Mouse (Mus musculus): ENCODE measurements around the gene Neurl1a. TPM values are rescaled to one million over a fixed set of nuclear protein-coding genes. Genes with fewer than 3 reads are reported as not detected.

Gene Neurl1a
- polyA plus RNA-seq, 1 experiment from 2014 or later = 1.5 TPM

- H3K36me3 ChIP-seq (ENCODE audit: insufficient read depth, low read length) = no peaks in the 10 kb centered on the region
- ATAC-seq (no peak), DNase-seq (ENCODE audit: low spot score) (no peak)
- no peak overlapping the region for H3K4me2 ChIP-seq (replicated peaks; ENCODE audit: low read depth, low read length)
- H3K9ac ChIP-seq (replicated peaks; ENCODE audit: low read depth) = no peak overlapping the region
- H3K27ac ChIP-seq (ENCODE audit: low read length) = no peak overlapping the region
- WGBS = 82% methylated on average over 8 of the region's 8 CpGs
- TF ChIP-seq CTCF (IDR thresholded peaks at IDR 0.05) (no peak), EP300 (IDR thresholded peaks at IDR 0.05) (no peak)
- H3K4me1 ChIP-seq (ENCODE audit: insufficient read depth, low read depth, low read length) = no peaks in the 10 kb centered on the region
- no peak overlapping the region for H3K4me3 ChIP-seq (ENCODE audit: low read depth, low read length)
- no peaks in the 10 kb centered on the region for H3K9me3 ChIP-seq (ENCODE audit: low read length)
- H3K27me3 ChIP-seq (replicated peaks; ENCODE audit: insufficient read depth, low read length) = no peaks in the 10 kb centered on the region
Observed at GRCm38 (mm10) chr19:47222154-47222840, 43.7 kb downstream of the Neurl1a start.

GRCm38 (mm10) chr19:47222841-47223557 is 44.4 kb downstream of the Neurl1a start:
- TF ChIP-seq CTCF (IDR thresholded peaks at IDR 0.05) = no peak
- no peak for TF ChIP-seq EP300 (IDR thresholded peaks at IDR 0.05)
- 47% methylated on average over 15 of the region's 15 CpGs for WGBS
- H3K27ac ChIP-seq (ENCODE audit: low read length) = no peak overlapping the region

GRCm38 (mm10) chr19:47224743-47225142 is 46.1 kb downstream of the Neurl1a start:
- Histone ChIP-seq H3K27me3 (replicated peaks; ENCODE audit: insufficient read depth, low read length) (no peaks in the 10 kb centered on the region), H3K27ac (ENCODE audit: low read length) (no peak overlapping the region), H3K4me2 (replicated peaks; ENCODE audit: low read depth, low read length) (no peak overlapping the region), H3K9me3 (ENCODE audit: low read length) (no peaks in the 10 kb centered on the region), H3K4me3 (ENCODE audit: low read depth, low read length) (no peak overlapping the region), H3K9ac (replicated peaks; ENCODE audit: low read depth) (no peak overlapping the region), H3K36me3 (ENCODE audit: insufficient read depth, low read length) (no peaks in the 10 kb centered on the region), H3K4me1 (ENCODE audit: insufficient read depth, low read depth, low read length) (0 out of 2 replicates have a peak, but pooled peaks cover 5% of the 10 kb centered on the region)
- no peak for TF ChIP-seq EP300 (IDR thresholded peaks at IDR 0.05)
- no peak for TF ChIP-seq CTCF (IDR thresholded peaks at IDR 0.05)
- ATAC-seq = no peak
- WGBS = 63% methylated on average over 4 of the region's 4 CpGs
- peak; percentile 50 for DNase-seq (ENCODE audit: low spot score)

More at GRCm38 (mm10) chr19:47222841-47223557, 44.4 kb downstream of the Neurl1a start:
- Histone ChIP-seq H3K4me1 (ENCODE audit: insufficient read depth, low read depth, low read length) (no peaks in the 10 kb centered on the region), H3K27me3 (replicated peaks; ENCODE audit: insufficient read depth, low read length) (no peaks in the 10 kb centered on the region), H3K9ac (replicated peaks; ENCODE audit: low read depth) (no peak overlapping the region), H3K9me3 (ENCODE audit: low read length) (no peaks in the 10 kb centered on the region), H3K4me2 (replicated peaks; ENCODE audit: low read depth, low read length) (no peak overlapping the region), H3K36me3 (ENCODE audit: insufficient read depth, low read length) (no peaks in the 10 kb centered on the region), H3K4me3 (ENCODE audit: low read depth, low read length) (no peak overlapping the region)
- ATAC-seq (0 out of 2 replicates have a peak, but pooled peaks have one; percentile 32), DNase-seq (ENCODE audit: low spot score) (no peak)

- TF ChIP-seq EP300 (IDR thresholded peaks at IDR 0.05) = no peak
- TF ChIP-seq CTCF (IDR thresholded peaks at IDR 0.05) = no peak
- Histone ChIP-seq H3K4me2 (replicated peaks; ENCODE audit: low read depth, low read length) (no peak overlapping the region), H3K27ac (ENCODE audit: low read length) (no peak overlapping the region), H3K4me3 (ENCODE audit: low read depth, low read length) (no peak overlapping the region), H3K9ac (replicated peaks; ENCODE audit: low read depth) (no peak overlapping the region), H3K4me1 (ENCODE audit: insufficient read depth, low read depth, low read length) (0 out of 2 replicates have a peak, but pooled peaks cover 5% of the 10 kb centered on the region), H3K9me3 (ENCODE audit: low read length) (no peaks in the 10 kb centered on the region), H3K27me3 (replicated peaks; ENCODE audit: insufficient read depth, low read length) (no peaks in the 10 kb centered on the region), H3K36me3 (ENCODE audit: insufficient read depth, low read length) (no peaks in the 10 kb centered on the region)
- 81% methylated on average over 5 of the region's 5 CpGs for WGBS
- no peak for ATAC-seq
- DNase-seq (ENCODE audit: low spot score) = no peak
Observed at GRCm38 (mm10) chr19:47225791-47226190, 47.2 kb downstream of the Neurl1a start.

GRCm38 (mm10) chr19:47228725-47229252 is 50.2 kb downstream of the Neurl1a start:
- Histone ChIP-seq H3K27me3 (replicated peaks; ENCODE audit: insufficient read depth, low read length) (no peaks in the 10 kb centered on the region), H3K36me3 (ENCODE audit: insufficient read depth, low read length) (no peaks in the 10 kb centered on the region), H3K9ac (replicated peaks; ENCODE audit: low read depth) (0 out of 2 replicates have a peak overlapping the region, but pooled peaks have one; percentile 19), H3K27ac (ENCODE audit: low read length) (no peak overlapping the region), H3K4me3 (ENCODE audit: low read depth, low read length) (peak overlapping the region; percentile 24), H3K4me2 (replicated peaks; ENCODE audit: low read depth, low read length) (peak overlapping the region; percentile 56), H3K9me3 (ENCODE audit: low read length) (no peaks in the 10 kb centered on the region), H3K4me1 (ENCODE audit: insufficient read depth, low read depth, low read length) (0 out of 2 replicates have a peak, but pooled peaks cover 5% of the 10 kb centered on the region)
- WGBS = 7% methylated on average over 17 of the region's 17 CpGs
- TF ChIP-seq CTCF (IDR thresholded peaks at IDR 0.05) = no peak
- no peak for TF ChIP-seq EP300 (IDR thresholded peaks at IDR 0.05)
- DNase-seq (ENCODE audit: low spot score) (peak; percentile 83), ATAC-seq (peak; percentile 90)

- no peak overlapping the region for H3K4me3 ChIP-seq (ENCODE audit: low read depth, low read length)
- TF ChIP-seq EP300 (IDR thresholded peaks at IDR 0.05) = no peak
- TF ChIP-seq CTCF (IDR thresholded peaks at IDR 0.05) = no peak
- whole genome bisulfite sequencing = 55% methylated on average over 5 of the region's 5 CpGs
Observed at GRCm38 (mm10) chr19:47229461-47229860, 50.8 kb downstream of the Neurl1a start.

More at GRCm38 (mm10) chr19:47229461-47229860, 50.8 kb downstream of the Neurl1a start:
- Histone ChIP-seq H3K4me1 (ENCODE audit: insufficient read depth, low read depth, low read length) (0 out of 2 replicates have a peak, but pooled peaks cover 5% of the 10 kb centered on the region), H3K9ac (replicated peaks; ENCODE audit: low read depth) (no peak overlapping the region), H3K9me3 (ENCODE audit: low read length) (no peaks in the 10 kb centered on the region), H3K27me3 (replicated peaks; ENCODE audit: insufficient read depth, low read length) (no peaks in the 10 kb centered on the region), H3K4me2 (replicated peaks; ENCODE audit: low read depth, low read length) (no peak overlapping the region), H3K27ac (ENCODE audit: low read length) (no peak overlapping the region), H3K36me3 (ENCODE audit: insufficient read depth, low read length) (no peaks in the 10 kb centered on the region)
- ATAC-seq (no peak), DNase-seq (ENCODE audit: low spot score) (no peak)

Data from lung, postnatal 0 days (tissue).